Mouse (Mus musculus): ENCODE measurements at regions not wholly inside any gene's neighbourhood (a gene's known extent, or its start where the extent isn't known, plus 50 kb on each side); places are given as distances from the start of the nearest gene placed in this dataset.

GRCm38 (mm10) chr6:50940641-50941398, 286.6 kb upstream of the Npvf start:
- TF ChIP-seq CTCF (conservative IDR thresholded peaks at IDR 0.05; ENCODE audit: insufficient read depth, insufficient read length, low read depth, low read length) (no peak), POLR2A (IDR thresholded peaks at IDR 0.05; ENCODE audit: low read depth, low read length) (no peak)
- DNase-seq, result no peak
- Histone ChIP-seq H3K27ac (ENCODE audit: insufficient read depth, low read depth, low read length) (no peak overlapping the region), H3K36me3 (ENCODE audit: control insufficient read depth, insufficient read depth, low read length) (no peaks in the 10 kb centered on the region), H3K27me3 (replicated peaks; ENCODE audit: control insufficient read depth, insufficient read depth, low read length) (no peaks in the 10 kb centered on the region), H3K4me1 (ENCODE audit: control insufficient read depth, insufficient read depth, low read length) (no peaks in the 10 kb centered on the region), H3K4me3 (ENCODE audit: insufficient read depth, low read depth, low read length) (no peak overlapping the region)
- 87% methylated on average over 10 of the region's 10 CpGs for WGBS

GRCm38 (mm10) chr6:50942696-50943095, 288.5 kb upstream of the Npvf start:
- no peak overlapping the region for H3K27ac ChIP-seq (ENCODE audit: insufficient read depth, low read depth, low read length)
- TF ChIP-seq CTCF (conservative IDR thresholded peaks at IDR 0.05; ENCODE audit: insufficient read depth, insufficient read length, low read depth, low read length), result no peak
- no peak for TF ChIP-seq POLR2A (IDR thresholded peaks at IDR 0.05; ENCODE audit: low read depth, low read length)
- H3K4me3 ChIP-seq (ENCODE audit: insufficient read depth, low read depth, low read length), result no peak overlapping the region

GRCm38 (mm10) chr6:50948061-50948460, 293.8 kb upstream of the Npvf start:
- TF ChIP-seq POLR2A (IDR thresholded peaks at IDR 0.05; ENCODE audit: low read depth, low read length) (no peak), CTCF (conservative IDR thresholded peaks at IDR 0.05; ENCODE audit: insufficient read depth, insufficient read length, low read depth, low read length) (no peak)
- Histone ChIP-seq H3K4me1 (ENCODE audit: control insufficient read depth, insufficient read depth, low read length) (no peaks in the 10 kb centered on the region), H3K27ac (ENCODE audit: insufficient read depth, low read depth, low read length) (no peak overlapping the region), H3K36me3 (ENCODE audit: control insufficient read depth, insufficient read depth, low read length) (no peaks in the 10 kb centered on the region), H3K27me3 (replicated peaks; ENCODE audit: control insufficient read depth, insufficient read depth, low read length) (no peaks in the 10 kb centered on the region), H3K4me3 (ENCODE audit: insufficient read depth, low read depth, low read length) (no peak overlapping the region)
- 69% methylated on average over 4 of the region's 4 CpGs for WGBS
- DNase-seq, result no peak

More at GRCm38 (mm10) chr6:50942696-50943095, 288.5 kb upstream of the Npvf start:
- WGBS, result 80% methylated on average over 5 of the region's 5 CpGs
- Histone ChIP-seq H3K4me1 (ENCODE audit: control insufficient read depth, insufficient read depth, low read length) (no peaks in the 10 kb centered on the region), H3K36me3 (ENCODE audit: control insufficient read depth, insufficient read depth, low read length) (no peaks in the 10 kb centered on the region), H3K27me3 (replicated peaks; ENCODE audit: control insufficient read depth, insufficient read depth, low read length) (no peaks in the 10 kb centered on the region)
- DNase-seq, result no peak

- no peak for DNase-seq
- H3K27ac ChIP-seq (ENCODE audit: insufficient read depth, low read depth, low read length), result no peak overlapping the region
- H3K36me3 ChIP-seq (ENCODE audit: control insufficient read depth, insufficient read depth, low read length), result no peaks in the 10 kb centered on the region
- no peaks in the 10 kb centered on the region for H3K4me1 ChIP-seq (ENCODE audit: control insufficient read depth, insufficient read depth, low read length)
- no peak overlapping the region for H3K4me3 ChIP-seq (ENCODE audit: insufficient read depth, low read depth, low read length)
- 96% methylated on average over 5 of the region's 5 CpGs for WGBS
- TF ChIP-seq CTCF (conservative IDR thresholded peaks at IDR 0.05; ENCODE audit: insufficient read depth, insufficient read length, low read depth, low read length) (no peak), POLR2A (IDR thresholded peaks at IDR 0.05; ENCODE audit: low read depth, low read length) (no peak)
- no peaks in the 10 kb centered on the region for H3K27me3 ChIP-seq (replicated peaks; ENCODE audit: control insufficient read depth, insufficient read depth, low read length)
Measured at GRCm38 (mm10) chr6:50949361-50949760, 295.1 kb upstream of the Npvf start.

GRCm38 (mm10) chr6:50949883-50950583, 295.8 kb upstream of the Npvf start:
- Histone ChIP-seq H3K4me3 (ENCODE audit: insufficient read depth, low read depth, low read length) (no peak overlapping the region), H3K27ac (ENCODE audit: insufficient read depth, low read depth, low read length) (no peak overlapping the region)
- no peak for DNase-seq

GRCm38 (mm10) chr6:50957328-50957900, 303.2 kb upstream of the Npvf start:
- Histone ChIP-seq H3K4me3 (ENCODE audit: insufficient read depth, low read depth, low read length) (no peak overlapping the region), H3K4me1 (ENCODE audit: control insufficient read depth, insufficient read depth, low read length) (no peaks in the 10 kb centered on the region), H3K27me3 (replicated peaks; ENCODE audit: control insufficient read depth, insufficient read depth, low read length) (no peaks in the 10 kb centered on the region), H3K27ac (ENCODE audit: insufficient read depth, low read depth, low read length) (no peak overlapping the region), H3K36me3 (ENCODE audit: control insufficient read depth, insufficient read depth, low read length) (no peaks in the 10 kb centered on the region)
- TF ChIP-seq CTCF (conservative IDR thresholded peaks at IDR 0.05; ENCODE audit: insufficient read depth, insufficient read length, low read depth, low read length), result no peak
- no peak for TF ChIP-seq POLR2A (IDR thresholded peaks at IDR 0.05; ENCODE audit: low read depth, low read length)
- WGBS, result 95% methylated on average over 4 of the region's 4 CpGs
- DNase-seq, result no peak

More at GRCm38 (mm10) chr6:50949883-50950583, 295.8 kb upstream of the Npvf start:
- H3K36me3 ChIP-seq (ENCODE audit: control insufficient read depth, insufficient read depth, low read length), result no peaks in the 10 kb centered on the region
- TF ChIP-seq POLR2A (IDR thresholded peaks at IDR 0.05; ENCODE audit: low read depth, low read length), result no peak
- TF ChIP-seq CTCF (conservative IDR thresholded peaks at IDR 0.05; ENCODE audit: insufficient read depth, insufficient read length, low read depth, low read length), result no peak
- H3K4me1 ChIP-seq (ENCODE audit: control insufficient read depth, insufficient read depth, low read length), result no peaks in the 10 kb centered on the region
- H3K27me3 ChIP-seq (replicated peaks; ENCODE audit: control insufficient read depth, insufficient read depth, low read length), result no peaks in the 10 kb centered on the region
- WGBS, result 60% methylated on average over 11 of the region's 11 CpGs

- Histone ChIP-seq H3K4me3 (ENCODE audit: insufficient read depth, low read depth, low read length) (no peak overlapping the region), H3K27ac (ENCODE audit: insufficient read depth, low read depth, low read length) (no peak overlapping the region), H3K36me3 (ENCODE audit: control insufficient read depth, insufficient read depth, low read length) (no peaks in the 10 kb centered on the region), H3K27me3 (replicated peaks; ENCODE audit: control insufficient read depth, insufficient read depth, low read length) (no peaks in the 10 kb centered on the region), H3K4me1 (ENCODE audit: control insufficient read depth, insufficient read depth, low read length) (no peaks in the 10 kb centered on the region)
- 65% methylated on average over 5 of the region's 5 CpGs for WGBS
- no peak for TF ChIP-seq POLR2A (IDR thresholded peaks at IDR 0.05; ENCODE audit: low read depth, low read length)
- TF ChIP-seq CTCF (conservative IDR thresholded peaks at IDR 0.05; ENCODE audit: insufficient read depth, insufficient read length, low read depth, low read length), result no peak
- no peak for DNase-seq
Measured at GRCm38 (mm10) chr6:50960341-50960740, 306.1 kb upstream of the Npvf start.

Measured in kidney, adult 2 months (tissue).